Mouse (Mus musculus) limb, embryonic 14.5 days (tissue): ENCODE measurements around the gene 2510009E07Rik. TPM values are rescaled to one million over a fixed set of nuclear protein-coding genes. Genes with fewer than 3 reads are reported as not detected.

ENCODE experiments used
- ATAC-seq: fragments of 200-750 bp; cut with Nextera tagmentation; 2 replicates; pipeline ENCODE4 v1.8.0; 2017; ENCODE audit warnings: low read depth, moderate number of reproducible peaks, moderate TSS enrichment; ENCODE audit not compliant: low FRiP score
- DNase-seq: peaks from one replicate; pipeline ENCODE4 v3.0.0-alpha.2; 2015; ENCODE audit warnings: low spot score
- H3K27ac ChIP-seq: fragments of 300-500 bp; sonication (generic); replicated peaks from 2 replicates; pipeline ENCODE4 v1.5.1; 2014; ENCODE audit warnings: low read depth, mild to moderate bottlenecking, low read length, moderate library complexity, mixed read lengths
- H3K27me3 ChIP-seq: fragments of 300-500 bp; sonication (generic); 2 replicates; pipeline ENCODE4 v1.6.1; 2014; ENCODE audit warnings: low read length, mixed read lengths; ENCODE audit not compliant: control insufficient read depth, insufficient read depth
- H3K36me3 ChIP-seq: fragments of 300-500 bp; sonication (generic); 2 replicates; pipeline ENCODE4 v1.6.1; 2014; ENCODE audit warnings: mild to moderate bottlenecking, low read length, moderate library complexity, mixed read lengths; ENCODE audit not compliant: control insufficient read depth, insufficient read depth
- H3K4me1 ChIP-seq: fragments of 300-500 bp; sonication (generic); 2 replicates; pipeline ENCODE4 v1.6.1; 2014; ENCODE audit warnings: antibody characterized with exemption, low read length, mixed read lengths; ENCODE audit not compliant: control insufficient read depth, insufficient read depth
- H3K4me2 ChIP-seq: fragments of 300-500 bp; sonication (generic); replicated peaks from 2 replicates; pipeline ENCODE4 v1.6.1; 2014; ENCODE audit warnings: low read depth, mild to moderate bottlenecking, low read length, moderate library complexity; ENCODE audit not compliant: severe bottlenecking
- H3K4me3 ChIP-seq: fragments of 300-500 bp; sonication (generic); replicated peaks from 2 replicates; pipeline ENCODE4 v1.5.1; 2014; ENCODE audit warnings: low read length
- H3K9ac ChIP-seq: fragments of 300-500 bp; sonication (generic); 2 replicates; pipeline ENCODE4 v1.6.1; 2014; ENCODE audit warnings: mild to moderate bottlenecking, low read depth, low read length, moderate library complexity; ENCODE audit not compliant: severe bottlenecking
- H3K9me3 ChIP-seq: fragments of 300-500 bp; sonication (generic); 2 replicates; pipeline ENCODE4 v1.6.1; 2016; ENCODE audit warnings: low read length; ENCODE audit not compliant: control insufficient read depth
- POLR2A ChIP-seq: fragments of 200-500 bp; IDR thresholded peaks from 2 replicates; pipeline ENCODE4 v1.8.0; 2012; ENCODE audit warnings: inconsistent platforms, mild to moderate bottlenecking, moderate library complexity, borderline replicate concordance; ENCODE audit not compliant: insufficient read depth, insufficient read length; ENCODE audit errors: extremely low read depth
- WGBS: fragments of 180-500 bp; shearing (Covaris S2); extraction: QIAGEN DNeasy Blood & Tissue Kit; methylation state at CpG from one replicate; pipeline ENCODE4 v1.1.7; 2014; 5-methylcytosine and 5-hydroxymethylcytosine counted together
- polyA plus RNA-seq, 2 experiments: library from polyadenylated mRNA; depleted of rRNA in 1 of 2; stranded (reverse) in 1 of 2; unstranded in 1 of 2; fragments of >200 nt; fragmentation: Nextera tagmentation in 1 of 2; extraction: Ambion mirVana in 1 of 2; gene quantifications; 2 replicates each; pipeline versions ENCODE4 v1.2.1 to v1.2.3; 2012 to 2014

Gene 2510009E07Rik
- polyA plus RNA-seq, 2 experiments: 23.6 to 26.3 TPM

GRCm38 (mm10) chr16:21665423-21665986, 29.0 kb downstream of the 2510009E07Rik start:
- no peak for TF ChIP-seq POLR2A
- Histone ChIP-seq H3K27me3 (0 out of 2 replicates have a peak, but pooled peaks cover 5% of the 10 kb centered on the region), H3K4me1 (no peaks in the 10 kb centered on the region), H3K9ac (no peak overlapping the region), H3K36me3 (no peaks in the 10 kb centered on the region), H3K9me3 (no peaks in the 10 kb centered on the region), H3K4me3 (no peak overlapping the region), H3K27ac (no peak overlapping the region), H3K4me2 (no peak overlapping the region)
- ATAC-seq: no peak
- WGBS: 35% methylated on average over 4 of the region's 4 CpGs
- no peak for DNase-seq

- WGBS: 33% methylated on average over 18 of the region's 18 CpGs
- ATAC-seq (no peak), DNase-seq (no peak)
- no peak for TF ChIP-seq POLR2A
- Histone ChIP-seq H3K4me1 (no peaks in the 10 kb centered on the region), H3K9me3 (no peaks in the 10 kb centered on the region), H3K27ac (no peak overlapping the region), H3K4me2 (no peak overlapping the region), H3K36me3 (peaks cover 3% of the 10 kb centered on the region; the same call in 1 of the 2 replicates), H3K4me3 (no peak overlapping the region), H3K27me3 (0 out of 2 replicates have a peak, but pooled peaks cover 5% of the 10 kb centered on the region), H3K9ac (no peak overlapping the region)
These were observed 29.7 kb downstream of the 2510009E07Rik start for GRCm38 (mm10) chr16:21664633-21665363.

GRCm38 (mm10) chr16:21655961-21656360, 38.5 kb downstream of the 2510009E07Rik start:
- Histone ChIP-seq H3K4me1 (no peaks in the 10 kb centered on the region), H3K4me2 (no peak overlapping the region), H3K27me3 (no peaks in the 10 kb centered on the region), H3K27ac (no peak overlapping the region), H3K9ac (no peak overlapping the region), H3K9me3 (no peaks in the 10 kb centered on the region), H3K36me3 (peaks cover 29% of the 10 kb centered on the region; the same call in 1 of the 2 replicates), H3K4me3 (no peak overlapping the region)
- WGBS: 88% methylated on average over 9 of the region's 9 CpGs
- ATAC-seq: no peak
- TF ChIP-seq POLR2A: no peak
- DNase-seq: no peak

GRCm38 (mm10) chr16:21655291-21655690, 39.2 kb downstream of the 2510009E07Rik start:
- 55% methylated on average over 6 of the region's 6 CpGs for whole genome bisulfite sequencing
- Histone ChIP-seq H3K4me2 (no peak overlapping the region), H3K4me3 (no peak overlapping the region), H3K36me3 (peaks cover 30% of the 10 kb centered on the region; the same call in 1 of the 2 replicates), H3K4me1 (no peaks in the 10 kb centered on the region), H3K9ac (no peak overlapping the region), H3K9me3 (no peaks in the 10 kb centered on the region), H3K27ac (no peak overlapping the region), H3K27me3 (no peaks in the 10 kb centered on the region)
- TF ChIP-seq POLR2A: no peak
- DNase-seq: no peak
- ATAC-seq: no peak

GRCm38 (mm10) chr16:21654384-21654783, 40.1 kb downstream of the 2510009E07Rik start:
- Histone ChIP-seq H3K4me2 (no peak overlapping the region), H3K9me3 (no peaks in the 10 kb centered on the region), H3K9ac (no peak overlapping the region), H3K4me1 (no peaks in the 10 kb centered on the region), H3K36me3 (peaks cover 26% of the 10 kb centered on the region; the same call in 1 of the 2 replicates), H3K27ac (no peak overlapping the region), H3K4me3 (no peak overlapping the region), H3K27me3 (no peaks in the 10 kb centered on the region)
- 94% methylated on average over 5 of the region's 5 CpGs for WGBS
- DNase-seq: no peak
- TF ChIP-seq POLR2A: no peak
- no peak for ATAC-seq
